Mouse (Mus musculus) CH12.LX (cell line): ENCODE data around the gene Aig1. TPM values are rescaled to one million over a fixed set of nuclear protein-coding genes. Genes with fewer than 3 reads are reported as not detected.

Experiments used
- DNase-seq: peaks from one replicate; pipeline ENCODE4 v3.0.0-alpha.2; 2013; ENCODE audit errors: extremely low read depth
- H3K27ac ChIP-seq: 2 replicates; pipeline ENCODE4 v1.5.1; 2012; ENCODE audit warnings: low read depth, mild to moderate bottlenecking, control low read depth, moderate library complexity; ENCODE audit not compliant: insufficient read depth
- H3K27me3 ChIP-seq: replicated peaks from 2 replicates; pipeline ENCODE3; 2012; ENCODE audit warnings: inconsistent platforms
- H3K36me3 ChIP-seq, 2 experiments: replicated peaks in 1 of 2; 2 replicates each; pipeline versions ENCODE3 to v1.6.1; 2012; ENCODE audit warnings: inconsistent platforms in 1 of 2, low read length in 1 of 2, mild to moderate bottlenecking in 1 of 2, mixed read lengths in 1 of 2, moderate library complexity in 1 of 2; ENCODE audit not compliant: control insufficient read depth in 1 of 2, insufficient read depth in 1 of 2
- H3K4me1 ChIP-seq, 2 experiments: 2 replicates each; pipeline ENCODE4 v1.6.1; 2012; ENCODE audit warnings: inconsistent platforms in 1 of 2, moderate library complexity in 1 of 2; ENCODE audit not compliant: insufficient read depth in 2 of 2, control insufficient read depth in 1 of 2
- H3K4me2 ChIP-seq: 2 replicates; pipeline ENCODE4 v1.6.1; 2012; ENCODE audit warnings: low read depth, mild to moderate bottlenecking, control low read depth; ENCODE audit not compliant: poor library complexity, insufficient read depth, severe bottlenecking
- H3K4me3 ChIP-seq, 3 experiments: fragments of 150-350 bp in 1 of 3; sonication (generic) in 1 of 3; replicated peaks in 1 of 3; 2 replicates each; pipeline versions ENCODE3 to v1.5.1; 2011 to 2012; ENCODE audit warnings: low read depth in 2 of 3, low read length in 2 of 3, mild to moderate bottlenecking in 2 of 3, moderate library complexity in 2 of 3, control low read depth in 1 of 3, improper control_type of control experiment in 1 of 3, inconsistent platforms in 1 of 3, mixed read lengths in 1 of 3; ENCODE audit not compliant: poor library complexity in 1 of 3
- H3K79me2 ChIP-seq: replicated peaks from 2 replicates; pipeline ENCODE4 v1.6.1; 2012; ENCODE audit warnings: mild to moderate bottlenecking, moderate library complexity; ENCODE audit not compliant: control insufficient read depth, poor library complexity, insufficient read depth, severe bottlenecking; ENCODE audit errors: extremely low read depth
- H3K9ac ChIP-seq: 2 replicates; pipeline ENCODE4 v1.6.1; 2012; ENCODE audit warnings: low read depth, mild to moderate bottlenecking, control low read depth, moderate library complexity; ENCODE audit not compliant: insufficient read depth
- H3K9me3 ChIP-seq: replicated peaks from 2 replicates; pipeline ENCODE3; 2012; ENCODE audit warnings: low read length, inconsistent platforms, mixed read lengths
- BHLHE40 ChIP-seq: IDR thresholded peaks from 2 replicates; pipeline ENCODE4 v1.6.1; 2011; ENCODE audit warnings: mild to moderate bottlenecking, low read depth, low read length, improper control_type of control experiment
- CHD2 ChIP-seq: IDR thresholded peaks from 2 replicates; pipeline ENCODE4 v1.6.1; 2011; ENCODE audit warnings: low read length, improper control_type of control experiment
- CTCF ChIP-seq, 2 experiments: IDR thresholded peaks in 1 of 2; conservative IDR thresholded peaks in 1 of 2; 2 replicates each; pipeline ENCODE4 v1.5.1; 2011 to 2012; ENCODE audit warnings: low read depth in 2 of 2, low read length in 2 of 2, improper control_type of control experiment in 1 of 2, inconsistent platforms in 1 of 2, mild to moderate bottlenecking in 1 of 2, moderate library complexity in 1 of 2
- EP300 ChIP-seq: IDR thresholded peaks from 2 replicates; pipeline ENCODE4 v1.6.1; 2011; ENCODE audit warnings: low read length, improper control_type of control experiment
- HCFC1 ChIP-seq: IDR thresholded peaks from 2 replicates; pipeline ENCODE4 v1.6.1; 2012; ENCODE audit warnings: low read depth, mild to moderate bottlenecking, inconsistent platforms, low read length, improper control_type of control experiment
- JUN ChIP-seq: IDR thresholded peaks from 2 replicates; pipeline ENCODE4 v1.6.1; 2011; ENCODE audit warnings: low read depth, mild to moderate bottlenecking, low read length, improper control_type of control experiment, moderate library complexity; ENCODE audit not compliant: insufficient read depth
- KAT2A ChIP-seq: IDR thresholded peaks from 2 replicates; pipeline ENCODE4 v1.6.1; 2012; ENCODE audit warnings: low read length, improper control_type of control experiment, inconsistent platforms; ENCODE audit not compliant: insufficient replicate concordance
- MAFK ChIP-seq: IDR thresholded peaks from 2 replicates; pipeline ENCODE4 v1.6.1; 2011; ENCODE audit warnings: low read length, improper control_type of control experiment; ENCODE audit not compliant: insufficient replicate concordance
- MAX ChIP-seq: IDR thresholded peaks from 2 replicates; pipeline ENCODE4 v1.6.1; 2011; ENCODE audit warnings: low read length, improper control_type of control experiment
- MYC ChIP-seq: IDR thresholded peaks from 2 replicates; pipeline ENCODE4 v1.6.1; 2011; ENCODE audit warnings: low read depth, mild to moderate bottlenecking, improper control_type of control experiment, low read length
- NELFE ChIP-seq: IDR thresholded peaks from 2 replicates; pipeline ENCODE4 v1.6.1; 2011; ENCODE audit warnings: low read depth, low read length, improper control_type of control experiment
- PAX5 ChIP-seq: IDR thresholded peaks from 2 replicates; pipeline ENCODE4 v1.6.1; 2012; ENCODE audit warnings: low read length, inconsistent platforms, mixed read lengths
- POLR2AphosphoS2 ChIP-seq: IDR thresholded peaks from 2 replicates; pipeline ENCODE4 v1.6.1; 2011; ENCODE audit warnings: low read depth, low read length, improper control_type of control experiment
- RAD21 ChIP-seq: IDR thresholded peaks from 2 replicates; pipeline ENCODE4 v1.6.1; 2011; ENCODE audit warnings: low read depth, mild to moderate bottlenecking, low read length, improper control_type of control experiment, moderate library complexity
- RCOR1 ChIP-seq: conservative IDR thresholded peaks from 2 replicates; pipeline ENCODE4 v1.6.1; 2012; ENCODE audit warnings: low read depth, mild to moderate bottlenecking, inconsistent platforms, low read length, improper control_type of control experiment
- TBP ChIP-seq: conservative IDR thresholded peaks from 2 replicates; pipeline ENCODE4 v1.6.1; 2011; ENCODE audit warnings: low read depth, low read length, improper control_type of control experiment
- TCF12 ChIP-seq: IDR thresholded peaks from 2 replicates; pipeline ENCODE4 v1.6.1; 2014; ENCODE audit warnings: low read depth, mild to moderate bottlenecking, inconsistent platforms, low read length, improper control_type of control experiment
- UBTF ChIP-seq: IDR thresholded peaks from 2 replicates; pipeline ENCODE4 v1.6.1; 2012; ENCODE audit warnings: low read depth, mild to moderate bottlenecking, inconsistent platforms, low read length, improper control_type of control experiment, moderate library complexity
- USF1 ChIP-seq: IDR thresholded peaks from 2 replicates; pipeline ENCODE4 v1.6.1; 2014; ENCODE audit warnings: low read depth, mild to moderate bottlenecking, inconsistent platforms, low read length, improper control_type of control experiment
- USF2 ChIP-seq: conservative IDR thresholded peaks from 2 replicates; pipeline ENCODE4 v1.6.1; 2011; ENCODE audit warnings: low read depth, low read length, improper control_type of control experiment
- ZMIZ1 ChIP-seq: IDR thresholded peaks from 2 replicates; pipeline ENCODE4 v1.6.1; 2012; ENCODE audit warnings: low read depth, mild to moderate bottlenecking, inconsistent platforms, low read length, improper control_type of control experiment
- dilution Hi-C: fragments of 300-500 bp; cut with MboI; formaldehyde crosslinking; loops from 2 replicates; pipeline ENCODE4 v1.14.3; 2020; ENCODE audit warnings: low sequenced_read_pairs; ENCODE audit not compliant: extremely low pct_unique_long_range_greater_than_20kb, extremely low pct_ligation_motif_present
- in situ Hi-C: fragments of 300-500 bp; cut with MboI; formaldehyde crosslinking; loops from 3 replicates; pipeline ENCODE4 v1.14.3; 2019; ENCODE audit warnings: low sequenced_read_pairs, low pct_ligation_motif_present, low pct_unique_long_range_greater_than_20kb, mixed read lengths
- polyA plus RNA-seq: library from polyadenylated mRNA; unstranded; fragments of >175 nt; gene quantifications from 2 replicates; pipeline ENCODE4 v1.2.1, GENCODE M21; 2012; ENCODE audit warnings: low read depth; ENCODE audit not compliant: insufficient read length
- total RNA-seq, 2 experiments: library from RNA; depleted of rRNA; stranded (reverse); fragments of 300-350 nt in 1 of 2; fragments of >200 nt in 1 of 2; gene quantifications; 2 replicates each; pipeline ENCODE4 v1.2.3; 2012 to 2014

Gene Aig1
- total and polyA plus RNA-seq, 3 experiments = 1.6 to 10.8 (median 2.4) TPM

GRCm38 (mm10) chr10:13711281-13711829 lies 157.4 kb downstream of the Aig1 start:
- TF ChIP-seq KAT2A = no peak
- TF ChIP-seq HCFC1 = no peak
- TF ChIP-seq TBP = no peak
- TF ChIP-seq JUN = no peak
- TF ChIP-seq CHD2 = no peak
- TF ChIP-seq TCF12 = no peak
- no peak for TF ChIP-seq CTCF (conservative IDR thresholded peaks at IDR 0.05 in 1 of 2, IDR thresholded peaks at IDR 0.05 in 1 of 2; ENCODE audit: low read depth in 2 of 2, low read length in 2 of 2)
- no peak for TF ChIP-seq USF1
- no peak for TF ChIP-seq RAD21
- no peak for TF ChIP-seq MAX
- no peak for TF ChIP-seq EP300
- TF ChIP-seq MAFK = no peak
- no peak for TF ChIP-seq UBTF
- no peak for TF ChIP-seq MYC
- no peak for TF ChIP-seq NELFE
- TF ChIP-seq RCOR1 = no peak
- TF ChIP-seq PAX5 = no peak
- TF ChIP-seq POLR2AphosphoS2 = no peak
- no peak for TF ChIP-seq BHLHE40
- TF ChIP-seq ZMIZ1 = no peak
- in situ Hi-C loops = no loop called here
- dilution Hi-C loops = no loop called here

GRCm38 (mm10) chr10:13705771-13706170 lies 163.0 kb downstream of the Aig1 start:
- H3K79me2 ChIP-seq = no peaks in the 10 kb centered on the region
- TF ChIP-seq NELFE (no peak), CTCF (conservative IDR thresholded peaks at IDR 0.05 in 1 of 2, IDR thresholded peaks at IDR 0.05 in 1 of 2; ENCODE audit: low read depth in 2 of 2, low read length in 2 of 2) (no peak), MYC (no peak), USF2 (no peak), MAX (no peak)
- TF ChIP-seq, all 38 proteins: peak for 0
- Histone ChIP-seq H3K4me1 (no peaks in the 10 kb centered on the region), H3K27ac (no peak overlapping the region), H3K27me3 (no peaks in the 10 kb centered on the region), H3K36me3 (no peaks in the 10 kb centered on the region), H3K9ac (no peak overlapping the region), H3K4me2 (no peak overlapping the region), H3K4me3 (no peak overlapping the region), H3K9me3 (no peaks in the 10 kb centered on the region)
- dilution Hi-C loops (no loop called here), in situ Hi-C loops (no loop called here)
- no peak for DNase-seq

More at GRCm38 (mm10) chr10:13711281-13711829, 157.4 kb downstream of the Aig1 start:
- Histone ChIP-seq H3K4me2 (no peak overlapping the region), H3K4me1 (no peaks in the 10 kb centered on the region), H3K27ac (no peak overlapping the region), H3K36me3 (no peaks in the 10 kb centered on the region), H3K9ac (no peak overlapping the region), H3K4me3 (no peak overlapping the region), H3K27me3 (no peaks in the 10 kb centered on the region), H3K79me2 (no peaks in the 10 kb centered on the region), H3K9me3 (no peaks in the 10 kb centered on the region)
- DNase-seq = no peak
